Mouse (Mus musculus): ENCODE data around the gene Mafb. TPM values are rescaled to one million over a fixed set of nuclear protein-coding genes. Genes with fewer than 3 reads are reported as not detected.

The Mafb gene
- polyA plus RNA-seq, 1 experiment from 2014 or later: 20.0 TPM

DNA sequence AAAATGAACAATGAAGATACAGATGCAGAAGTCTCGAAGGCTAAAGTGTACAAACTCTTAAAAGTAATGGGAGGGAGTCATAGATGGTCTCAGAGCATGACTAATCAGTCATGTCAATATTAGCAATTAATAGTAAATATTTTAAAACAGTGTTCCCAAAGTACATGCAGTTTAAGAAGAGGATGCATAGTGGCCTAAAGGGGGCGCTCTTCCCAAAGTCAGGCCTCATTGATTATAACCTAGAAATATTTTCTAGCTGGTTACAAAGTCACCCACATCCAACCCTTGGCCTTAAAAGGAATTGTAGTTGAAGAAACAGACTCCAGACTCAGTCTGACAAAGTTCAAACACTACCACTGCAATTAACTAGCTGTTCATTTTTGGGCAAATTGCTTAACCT is 12.5 kb downstream of the Mafb start:
- Histone ChIP-seq H3K4me1 (ENCODE audit: control insufficient read depth, insufficient read depth, low read depth, low read length) (no peaks in the 10 kb centered on the region; the same call in 1 of the 2 replicates), H3K36me3 (ENCODE audit: control insufficient read depth, insufficient read depth, low read length) (no peaks in the 10 kb centered on the region), H3K4me3 (ENCODE audit: low read length) (no peak overlapping the region), H3K4me2 (ENCODE audit: low read length) (no peak overlapping the region), H3K9me3 (ENCODE audit: control insufficient read depth, low read length) (no peaks in the 10 kb centered on the region), H3K9ac (ENCODE audit: low read depth, low read length) (no peak overlapping the region), H3K27me3 (replicated peaks; ENCODE audit: control insufficient read depth, insufficient read depth, low read length) (peaks cover 13% of the 10 kb centered on the region), H3K27ac (ENCODE audit: low read depth, low read length) (no peak overlapping the region)
- ATAC-seq: no peak
- WGBS: 58% methylated on average over 2 of the region's 2 CpGs

DNA sequence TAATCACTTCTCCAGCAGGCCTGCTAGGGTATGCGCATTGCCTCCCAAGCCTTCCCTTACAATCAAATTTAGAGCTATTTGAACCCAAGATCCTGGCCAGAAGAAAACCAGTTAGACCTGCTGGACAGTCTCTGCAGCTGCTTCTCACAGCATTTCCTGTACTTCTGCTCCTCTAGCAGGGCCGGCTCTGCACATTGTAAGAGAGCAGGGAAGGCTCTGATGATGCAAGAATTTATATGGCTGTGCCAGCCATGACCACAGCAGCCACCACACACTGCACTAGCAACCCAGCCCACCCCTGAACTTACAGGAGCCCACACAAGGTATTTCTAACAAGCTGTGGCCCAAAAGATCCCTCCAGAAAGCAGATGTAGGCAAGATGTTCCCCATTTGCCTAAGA is 13.3 kb downstream of the Mafb start:
- H3K4me2 ChIP-seq (ENCODE audit: low read length): no peak overlapping the region
- no peak for ATAC-seq
- WGBS: 84% methylated on average over 2 of the region's 2 CpGs
- H3K4me3 ChIP-seq (ENCODE audit: low read length): no peak overlapping the region
- no peak overlapping the region for H3K9ac ChIP-seq (ENCODE audit: low read depth, low read length)
- H3K27me3 ChIP-seq (replicated peaks; ENCODE audit: control insufficient read depth, insufficient read depth, low read length): peaks cover 7% of the 10 kb centered on the region
- no peaks in the 10 kb centered on the region for H3K36me3 ChIP-seq (ENCODE audit: control insufficient read depth, insufficient read depth, low read length)
- no peaks in the 10 kb centered on the region; the same call in 1 of the 2 replicates for H3K4me1 ChIP-seq (ENCODE audit: control insufficient read depth, insufficient read depth, low read depth, low read length)
- H3K27ac ChIP-seq (ENCODE audit: low read depth, low read length): no peak overlapping the region
- H3K9me3 ChIP-seq (ENCODE audit: control insufficient read depth, low read length): no peaks in the 10 kb centered on the region

DNA sequence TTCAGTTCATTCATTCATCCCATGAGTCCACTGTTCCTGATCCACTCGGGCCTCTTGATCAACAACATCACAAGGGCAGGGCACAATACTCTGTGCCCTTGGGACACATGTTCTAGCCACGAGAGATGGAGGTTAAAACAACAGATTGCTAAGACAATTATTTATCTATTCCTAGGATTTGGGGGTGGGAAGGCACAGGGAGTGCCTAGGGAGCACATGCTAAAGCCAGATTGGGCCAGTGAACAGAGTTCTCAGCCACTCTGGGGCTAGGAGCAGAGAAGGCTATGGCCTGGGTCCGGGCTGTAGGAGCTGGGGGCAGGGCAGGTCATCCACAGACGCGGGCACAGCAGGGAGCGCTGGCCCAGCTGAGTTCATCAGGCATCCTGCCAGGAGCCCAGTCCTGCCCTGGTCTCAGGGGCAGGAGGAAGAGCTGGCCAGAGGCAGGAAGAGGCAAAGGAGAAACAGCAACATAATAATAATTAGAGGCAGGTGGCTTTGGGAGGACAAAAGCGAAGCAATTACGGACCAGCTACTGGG is 15.8 kb downstream of the Mafb start:
- 34% methylated on average over 8 of the region's 8 CpGs for WGBS
- no peak overlapping the region for H3K4me2 ChIP-seq (ENCODE audit: low read length)
- no peak overlapping the region for H3K4me3 ChIP-seq (ENCODE audit: low read length)

DNA sequence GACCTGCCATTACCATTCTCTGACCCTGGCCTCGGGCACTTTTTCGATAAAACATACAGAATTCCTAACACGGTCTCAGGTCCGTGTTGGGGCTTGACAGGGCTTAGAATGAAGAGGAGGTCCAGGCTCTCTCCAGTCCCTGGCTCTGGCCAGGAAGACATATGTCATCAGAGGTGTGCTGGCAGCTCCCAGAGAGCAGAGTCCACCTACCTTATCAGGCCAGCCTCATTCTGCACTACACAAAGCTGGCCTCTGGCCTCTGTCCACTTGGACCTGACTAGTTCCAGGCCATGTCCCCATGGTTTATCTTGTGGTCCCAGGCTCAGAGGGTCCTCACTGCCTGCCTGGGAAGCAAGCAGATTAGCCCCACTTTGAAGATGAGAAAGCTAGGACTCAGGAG is 17.3 kb downstream of the Mafb start:
- no peak overlapping the region for H3K4me2 ChIP-seq (ENCODE audit: low read length)
- no peak overlapping the region for H3K4me3 ChIP-seq (ENCODE audit: low read length)
- 84% methylated on average over 4 of the region's 4 CpGs for WGBS
- no peak overlapping the region for H3K27ac ChIP-seq (ENCODE audit: low read depth, low read length)
- no peak for ATAC-seq
- no peaks in the 10 kb centered on the region for H3K9me3 ChIP-seq (ENCODE audit: control insufficient read depth, low read length)
- no peaks in the 10 kb centered on the region; the same call in 1 of the 2 replicates for H3K4me1 ChIP-seq (ENCODE audit: control insufficient read depth, insufficient read depth, low read depth, low read length)
- no peak overlapping the region for H3K9ac ChIP-seq (ENCODE audit: low read depth, low read length)
- no peaks in the 10 kb centered on the region for H3K27me3 ChIP-seq (replicated peaks; ENCODE audit: control insufficient read depth, insufficient read depth, low read length)
- H3K36me3 ChIP-seq (ENCODE audit: control insufficient read depth, insufficient read depth, low read length): no peaks in the 10 kb centered on the region

More for the DNA sequence above, 15.8 kb downstream of the Mafb start:
- no peak for ATAC-seq
- Histone ChIP-seq H3K27me3 (replicated peaks; ENCODE audit: control insufficient read depth, insufficient read depth, low read length) (no peaks in the 10 kb centered on the region), H3K9ac (ENCODE audit: low read depth, low read length) (no peak overlapping the region), H3K9me3 (ENCODE audit: control insufficient read depth, low read length) (no peaks in the 10 kb centered on the region), H3K4me1 (ENCODE audit: control insufficient read depth, insufficient read depth, low read depth, low read length) (no peaks in the 10 kb centered on the region; the same call in 1 of the 2 replicates), H3K36me3 (ENCODE audit: control insufficient read depth, insufficient read depth, low read length) (no peaks in the 10 kb centered on the region), H3K27ac (ENCODE audit: low read depth, low read length) (no peak overlapping the region)

DNA sequence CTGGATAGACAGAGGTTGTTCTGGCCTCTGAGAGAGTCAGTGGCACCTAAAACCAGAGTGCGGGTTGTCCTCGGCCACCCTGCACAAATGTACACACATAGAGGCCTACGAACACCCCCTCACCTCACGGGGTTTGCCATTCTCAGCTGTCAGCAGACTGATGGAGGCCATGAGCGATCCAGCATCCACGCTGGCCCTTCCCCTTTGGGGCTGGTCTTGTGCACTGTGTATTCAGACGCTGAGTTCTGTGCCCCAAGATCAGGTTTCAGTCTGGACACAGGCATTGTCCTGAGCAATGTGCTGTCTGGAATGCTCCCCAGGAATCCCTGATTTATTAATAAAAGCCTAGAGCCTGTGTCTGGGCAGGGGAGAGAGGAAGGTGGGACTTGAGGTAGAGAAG is 18.1 kb downstream of the Mafb start:
- ATAC-seq: no peak
- 39% methylated on average over 7 of the region's 7 CpGs for WGBS
- no peak overlapping the region for H3K27ac ChIP-seq (ENCODE audit: low read depth, low read length)

DNA sequence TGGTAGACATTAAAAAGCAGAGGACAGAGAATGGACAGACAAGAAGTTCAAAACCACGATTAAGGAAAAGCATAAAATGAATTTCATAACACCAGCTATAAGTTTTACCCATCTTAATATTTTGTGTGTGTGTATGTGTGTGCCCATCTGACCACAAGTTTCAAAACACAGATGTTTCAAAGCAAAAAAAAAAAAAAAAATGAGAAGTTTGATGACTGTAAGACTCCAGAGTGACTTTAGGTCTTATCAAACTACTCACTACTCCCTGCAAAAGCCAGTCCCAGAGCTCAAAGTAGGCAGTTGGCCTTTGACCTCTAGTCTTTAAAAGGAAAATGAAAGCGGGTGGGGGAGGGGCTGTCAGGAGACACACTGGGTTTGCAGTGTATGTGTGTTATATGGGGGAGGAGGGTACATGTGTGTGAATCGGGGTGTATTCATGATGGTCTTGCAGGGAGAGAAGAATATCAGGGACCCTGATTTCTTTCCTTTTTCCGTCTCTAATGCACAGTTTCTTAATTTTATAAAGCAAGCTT is 18.7 kb downstream of the Mafb start:
- ATAC-seq: no peak
- Histone ChIP-seq H3K27me3 (replicated peaks; ENCODE audit: control insufficient read depth, insufficient read depth, low read length) (no peaks in the 10 kb centered on the region; the same call in 1 of the 2 replicates), H3K27ac (ENCODE audit: low read depth, low read length) (no peak overlapping the region), H3K36me3 (ENCODE audit: control insufficient read depth, insufficient read depth, low read length) (no peaks in the 10 kb centered on the region), H3K9ac (ENCODE audit: low read depth, low read length) (no peak overlapping the region), H3K9me3 (ENCODE audit: control insufficient read depth, low read length) (no peaks in the 10 kb centered on the region), H3K4me1 (ENCODE audit: control insufficient read depth, insufficient read depth, low read depth, low read length) (no peaks in the 10 kb centered on the region; the same call in 1 of the 2 replicates), H3K4me3 (ENCODE audit: low read length) (no peak overlapping the region), H3K4me2 (ENCODE audit: low read length) (no peak overlapping the region)
- 62% methylated on average over 4 of the region's 4 CpGs for WGBS

More for the DNA sequence above, 18.1 kb downstream of the Mafb start:
- Histone ChIP-seq H3K9me3 (ENCODE audit: control insufficient read depth, low read length) (no peaks in the 10 kb centered on the region), H3K4me3 (ENCODE audit: low read length) (no peak overlapping the region), H3K36me3 (ENCODE audit: control insufficient read depth, insufficient read depth, low read length) (no peaks in the 10 kb centered on the region), H3K4me1 (ENCODE audit: control insufficient read depth, insufficient read depth, low read depth, low read length) (no peaks in the 10 kb centered on the region; the same call in 1 of the 2 replicates), H3K4me2 (ENCODE audit: low read length) (no peak overlapping the region), H3K27me3 (replicated peaks; ENCODE audit: control insufficient read depth, insufficient read depth, low read length) (no peaks in the 10 kb centered on the region; the same call in 1 of the 2 replicates), H3K9ac (ENCODE audit: low read depth, low read length) (no peak overlapping the region)

DNA sequence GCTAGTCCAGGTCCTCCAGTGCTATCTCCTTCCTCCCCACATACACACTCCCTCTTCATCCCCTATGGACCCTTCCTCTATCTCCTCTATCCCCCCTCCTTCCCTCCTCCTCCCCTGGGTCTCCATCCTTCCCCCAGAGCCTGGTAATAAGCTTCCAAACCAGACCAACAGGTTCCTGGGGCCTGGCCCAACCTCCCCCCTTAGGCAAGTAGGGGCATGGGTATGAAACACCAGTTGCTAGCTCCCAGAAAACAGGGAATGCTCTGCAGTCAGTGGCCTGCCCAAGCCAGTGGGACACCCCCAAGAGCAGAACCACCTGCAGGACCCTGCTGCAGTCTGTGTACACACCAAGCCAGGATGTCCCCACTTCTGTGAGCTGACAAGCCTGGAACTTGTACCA is 21.2 kb downstream of the Mafb start:
- no peak for ATAC-seq
- no peak overlapping the region for H3K4me2 ChIP-seq (ENCODE audit: low read length)
- H3K4me3 ChIP-seq (ENCODE audit: low read length): no peak overlapping the region
- no peaks in the 10 kb centered on the region for H3K9me3 ChIP-seq (ENCODE audit: control insufficient read depth, low read length)
- H3K27ac ChIP-seq (ENCODE audit: low read depth, low read length): no peak overlapping the region
- H3K36me3 ChIP-seq (ENCODE audit: control insufficient read depth, insufficient read depth, low read length): no peaks in the 10 kb centered on the region
- H3K27me3 ChIP-seq (replicated peaks; ENCODE audit: control insufficient read depth, insufficient read depth, low read length): no peaks in the 10 kb centered on the region; the same call in 1 of the 2 replicates
- no peaks in the 10 kb centered on the region for H3K4me1 ChIP-seq (ENCODE audit: control insufficient read depth, insufficient read depth, low read depth, low read length)
- no peak overlapping the region for H3K9ac ChIP-seq (ENCODE audit: low read depth, low read length)

DNA sequence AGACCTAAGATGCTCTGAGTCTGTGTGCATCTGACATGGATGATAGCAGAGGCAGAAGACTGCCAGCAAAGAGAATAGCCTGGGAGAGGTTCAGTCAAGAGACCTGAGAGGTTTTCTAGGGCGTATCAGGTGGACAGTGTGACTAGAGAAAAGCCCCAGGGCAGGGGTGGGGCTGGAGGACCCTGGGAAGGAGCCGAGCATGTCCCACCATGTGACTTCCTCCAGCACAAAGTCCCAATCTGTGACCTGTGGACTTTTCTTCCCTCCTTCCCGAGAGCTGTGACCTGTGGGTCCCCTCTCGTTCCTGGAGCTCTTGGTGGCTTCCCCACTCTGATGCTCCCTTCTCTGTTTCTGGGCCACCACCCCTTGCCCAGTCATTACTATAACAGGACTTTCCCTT is 26.7 kb downstream of the Mafb start:
- H3K4me2 ChIP-seq (ENCODE audit: low read length): no peak overlapping the region
- no peak for ATAC-seq
- H3K4me1 ChIP-seq (ENCODE audit: control insufficient read depth, insufficient read depth, low read depth, low read length): no peaks in the 10 kb centered on the region
- H3K27me3 ChIP-seq (replicated peaks; ENCODE audit: control insufficient read depth, insufficient read depth, low read length): no peaks in the 10 kb centered on the region; the same call in 1 of the 2 replicates
- no peaks in the 10 kb centered on the region for H3K36me3 ChIP-seq (ENCODE audit: control insufficient read depth, insufficient read depth, low read length)
- H3K9ac ChIP-seq (ENCODE audit: low read depth, low read length): no peak overlapping the region
- H3K4me3 ChIP-seq (ENCODE audit: low read length): no peak overlapping the region
- WGBS: 65% methylated on average over 3 of the region's 4 CpGs
- no peaks in the 10 kb centered on the region for H3K9me3 ChIP-seq (ENCODE audit: control insufficient read depth, low read length)
- H3K27ac ChIP-seq (ENCODE audit: low read depth, low read length): no peak overlapping the region

DNA sequence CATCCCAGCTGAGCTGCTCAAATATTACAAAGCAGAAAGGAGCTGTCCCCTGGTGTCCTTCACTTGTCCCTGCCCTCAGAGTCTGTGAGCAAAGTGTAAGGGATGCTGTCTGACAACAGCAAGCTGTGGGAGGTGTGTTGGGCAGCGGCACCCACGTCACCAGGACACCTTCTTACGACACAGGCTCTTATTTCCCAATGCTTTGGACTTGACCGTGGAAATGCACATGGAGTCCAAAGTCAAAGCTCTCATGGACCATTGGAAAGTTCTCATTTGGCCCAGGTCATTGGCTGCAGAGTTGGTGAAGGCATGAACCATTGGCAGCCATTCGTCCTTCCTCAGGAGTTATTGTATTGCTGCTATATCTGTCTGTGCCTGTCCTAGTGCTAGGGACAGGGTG is 27.3 kb downstream of the Mafb start:
- Histone ChIP-seq H3K9ac (ENCODE audit: low read depth, low read length) (no peak overlapping the region), H3K4me3 (ENCODE audit: low read length) (no peak overlapping the region), H3K9me3 (ENCODE audit: control insufficient read depth, low read length) (no peaks in the 10 kb centered on the region), H3K4me2 (ENCODE audit: low read length) (no peak overlapping the region), H3K27me3 (replicated peaks; ENCODE audit: control insufficient read depth, insufficient read depth, low read length) (no peaks in the 10 kb centered on the region; the same call in 1 of the 2 replicates), H3K4me1 (ENCODE audit: control insufficient read depth, insufficient read depth, low read depth, low read length) (no peaks in the 10 kb centered on the region), H3K36me3 (ENCODE audit: control insufficient read depth, insufficient read depth, low read length) (no peaks in the 10 kb centered on the region), H3K27ac (ENCODE audit: low read depth, low read length) (no peak overlapping the region)
- ATAC-seq: no peak
- 98% methylated on average over 5 of the region's 5 CpGs for WGBS

Data from hindbrain, embryonic 16.5 days (tissue).